Mouse (Mus musculus) Patski (cell line): ENCODE measurements around the gene Plcl1. TPM values are rescaled to one million over a fixed set of nuclear protein-coding genes. Genes with fewer than 3 reads are reported as not detected.

ENCODE experiments used
- ATAC-seq: fragments of 100-300 bp; one replicate; pipeline ENCODE4 v1.8.0; 2021
- CTCF ChIA-PET: fragments of 350-600 bp; sonication (Branson Sonifier 250); formaldehyde crosslinking; loops from one replicate; lab custom pipeline; 2022; ENCODE audit warnings: inconsistent platforms; lab: Charles Lee
- POLR2A ChIA-PET: fragments of 350-600 bp; sonication (Branson Sonifier 250); formaldehyde crosslinking; loops from one replicate; lab custom pipeline; 2022; ENCODE audit warnings: antibody characterized with exemption, inconsistent platforms; lab: Charles Lee
- DNase-seq: peaks from one replicate; pipeline ENCODE4 v3.0.0-alpha.2; 2011; ENCODE audit warnings: low read depth, low spot score
- H3K27me3 ChIP-seq: fragments of 371-371 bp; one replicate; pipeline ENCODE4 v1.5.1; 2021
- CTCF ChIP-seq: fragments of 100-300 bp; IDR thresholded peaks from one replicate; pipeline ENCODE4 v1.5.1; 2021
- in situ Hi-C: fragments of 300-500 bp; cut with MboI; formaldehyde crosslinking; loops from 3 replicates; pipeline ENCODE4 v1.11.1; 2018; ENCODE audit warnings: low pct_unique_long_range_greater_than_20kb, mixed read lengths
- polyA plus RNA-seq: library from polyadenylated mRNA; unstranded; gene quantifications from one replicate; pipeline ENCODE4 v1.2.3, GENCODE M21; 2021

Plcl1 gene
- polyA plus RNA-seq, 1 experiment from 2014 or later, result 15.2 TPM

DNA sequence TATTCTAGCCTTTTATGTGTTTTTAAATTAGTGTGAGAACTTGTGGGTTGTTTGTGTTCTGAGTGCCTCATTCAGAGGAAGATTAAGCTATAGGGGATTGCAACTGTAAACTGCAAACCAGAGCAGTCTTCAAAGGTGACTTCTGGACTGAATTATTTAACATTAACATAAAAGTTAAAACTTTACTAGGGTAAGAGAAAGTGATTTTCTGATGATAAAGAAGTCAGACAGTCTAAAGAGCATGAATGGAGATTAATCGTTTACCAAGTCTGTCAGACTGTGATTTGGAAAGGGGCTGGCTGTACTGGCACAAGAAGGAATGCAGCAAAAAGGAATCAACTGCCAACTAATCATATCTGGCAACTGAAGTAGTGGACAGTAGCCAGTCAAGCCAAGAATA lies 301.2 kb downstream of the Plcl1 start:
- TF ChIP-seq CTCF, result no peak
- ChIA-PET CTCF (no interaction called here), POLR2A (no interaction called here)
- ATAC-seq (peak; percentile 57), DNase-seq (peak; percentile 57)
- H3K27me3 ChIP-seq, result no peaks in the 10 kb centered on the region
- in situ Hi-C loops, result no loop called here

DNA sequence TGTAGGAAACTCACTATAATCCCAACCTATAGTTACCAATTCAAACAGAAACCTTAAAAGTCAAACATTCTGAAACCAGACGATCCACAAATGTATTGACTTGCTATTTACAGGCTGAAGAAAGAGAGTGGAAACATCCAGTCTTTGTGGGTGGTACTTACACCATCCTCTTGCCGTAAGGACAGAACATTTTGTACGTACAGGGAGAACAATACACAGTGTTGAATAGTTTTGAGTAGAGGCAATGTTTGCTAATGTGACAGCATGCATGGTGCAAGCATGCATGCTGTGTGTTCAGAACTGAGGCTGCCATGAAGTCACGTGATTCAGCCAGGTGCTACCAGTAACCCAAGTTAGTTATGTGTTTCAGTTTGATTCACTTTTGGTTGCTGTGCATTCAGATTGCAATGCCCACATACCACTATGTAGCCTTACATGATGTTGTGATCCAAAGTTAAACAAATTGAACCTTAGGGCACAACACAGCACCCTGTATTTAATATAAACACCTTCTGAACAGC lies 311.6 kb downstream of the Plcl1 start:
- no peaks in the 10 kb centered on the region for H3K27me3 ChIP-seq
- no peak for ATAC-seq
- in situ Hi-C loops, result no loop called here
- DNase-seq, result no peak
- no peak for TF ChIP-seq CTCF
- ChIA-PET CTCF (no interaction called here), POLR2A (no interaction called here)

DNA sequence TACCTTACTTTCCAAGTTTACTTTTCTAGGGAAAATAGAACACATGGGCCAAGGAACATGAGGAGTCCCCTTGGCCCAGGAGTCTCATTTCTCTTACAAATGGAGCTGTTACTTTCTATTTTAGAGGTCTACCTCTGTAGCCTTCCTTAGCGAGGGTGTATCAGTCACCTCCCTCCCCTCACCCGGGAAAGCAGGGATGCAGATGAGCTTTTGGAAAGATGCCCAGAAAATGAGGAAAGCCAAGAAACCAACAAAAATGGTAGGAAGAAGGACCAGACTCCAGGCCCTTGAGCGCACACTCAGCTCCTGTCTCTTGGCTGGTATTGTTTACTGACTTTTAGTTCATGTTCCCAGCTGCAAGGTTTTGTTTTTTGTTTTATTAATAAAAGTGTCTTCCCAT lies 319.7 kb downstream of the Plcl1 start:
- DNase-seq (no peak), ATAC-seq (no peak)
- POLR2A ChIA-PET, result interaction anchor here (1.6 kb wide), 1 partner anchor 18 kb away, joined by 5 read pairs; no protein-coding TSS in a partner anchor
- CTCF ChIA-PET, result interaction anchor here (1.7 to 1.9 kb wide), 2 partner anchors 8 to 321 kb away, joined by 5 to 8 read pairs; no protein-coding TSS in a partner anchor
- TF ChIP-seq CTCF, result no peak
- no peaks in the 10 kb centered on the region for H3K27me3 ChIP-seq
- in situ Hi-C loops, result no loop called here

GRCm38 (mm10) chr1:55729332-55729731 lies 323.6 kb downstream of the Plcl1 start:
- TF ChIP-seq CTCF, result no peak
- ChIA-PET POLR2A (no interaction called here), CTCF (no interaction called here)
- no peak for DNase-seq
- in situ Hi-C loops, result no loop called here
- no peaks in the 10 kb centered on the region for H3K27me3 ChIP-seq
- no peak for ATAC-seq

GRCm38 (mm10) chr1:55732951-55733350 lies 327.2 kb downstream of the Plcl1 start:
- ChIA-PET POLR2A (no interaction called here), CTCF (interaction anchor here (1.0 to 1.5 kb wide), 3 partner anchors 8 to 13 kb away, joined by 3 to 5 read pairs (median 3); no protein-coding TSS in a partner anchor)
- ATAC-seq, result no peak
- DNase-seq, result no peak
- H3K27me3 ChIP-seq, result no peaks in the 10 kb centered on the region
- in situ Hi-C loops, result no loop called here
- no peak for TF ChIP-seq CTCF

DNA sequence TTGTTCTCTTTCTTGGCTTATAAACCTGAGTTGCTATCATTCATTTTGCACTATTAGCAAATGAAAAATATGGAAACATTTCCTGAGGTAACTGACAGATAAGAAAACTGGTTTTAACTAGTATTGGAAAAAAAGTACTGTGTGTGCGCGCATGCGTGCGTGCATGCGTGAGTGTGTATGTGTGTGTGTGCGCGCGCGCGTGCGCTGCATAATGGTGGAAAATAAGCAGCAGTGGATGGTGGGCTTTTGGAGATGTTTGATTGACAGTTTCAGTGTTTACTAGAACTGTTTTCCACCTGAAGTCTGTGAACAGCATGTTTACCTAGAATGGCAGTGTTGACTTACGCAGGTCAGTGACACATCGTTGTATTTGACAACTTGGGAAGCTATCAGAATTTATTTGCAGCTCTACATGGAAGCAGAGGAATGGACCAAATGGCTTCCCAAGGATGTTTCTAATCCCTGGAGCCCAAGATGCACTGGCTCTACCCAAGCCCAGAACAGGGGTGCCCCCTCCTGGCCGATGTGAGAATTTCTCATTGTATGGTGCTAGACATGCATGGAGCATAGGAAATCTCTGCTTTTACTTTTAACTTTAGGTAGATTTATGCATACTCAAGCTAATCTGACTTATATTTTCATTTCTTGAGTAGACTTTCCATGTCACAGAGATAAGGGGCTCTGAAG lies 330.5 kb downstream of the Plcl1 start:
- DNase-seq (no peak), ATAC-seq (no peak)
- CTCF ChIA-PET, result interaction anchor here (0.6 to 1.9 kb wide), 6 partner anchors 9 to 332 kb away, joined by 3 to 11 read pairs (median 4); no protein-coding TSS in a partner anchor
- peak; percentile 93 for TF ChIP-seq CTCF
- in situ Hi-C loops, result loop anchor here (5.0 kb wide), 1 partner anchor 329 kb away; the partner anchor contains the start of gene Plcl1
- POLR2A ChIA-PET, result no interaction called here
- no peaks in the 10 kb centered on the region for H3K27me3 ChIP-seq

DNA sequence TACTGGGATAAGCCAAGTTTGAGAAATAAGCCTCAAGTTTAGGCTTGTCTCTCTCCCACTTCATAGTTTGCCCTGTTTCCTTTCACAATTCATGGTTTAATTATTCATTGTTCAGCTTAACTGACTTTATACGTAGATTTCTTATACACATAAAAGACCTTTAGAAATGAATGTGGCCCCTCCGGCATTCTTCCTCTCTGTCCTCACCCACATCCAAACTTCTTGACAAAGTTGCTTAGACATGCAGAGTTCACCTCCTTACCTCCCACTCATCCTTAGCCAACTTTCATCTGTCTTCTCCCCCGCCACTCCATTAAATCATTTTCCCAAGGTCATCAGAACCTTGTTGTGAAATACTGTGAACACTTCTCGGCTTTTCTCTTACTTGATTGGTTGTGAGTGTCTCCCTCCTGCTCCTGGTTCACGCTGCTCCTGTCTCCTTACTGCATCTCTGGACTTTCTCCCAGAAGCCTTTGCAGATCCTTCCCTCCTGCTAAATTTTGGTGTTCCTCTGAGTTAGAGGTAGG lies 331.1 kb downstream of the Plcl1 start:
- no peaks in the 10 kb centered on the region for H3K27me3 ChIP-seq
- ChIA-PET CTCF (interaction anchor here (0.6 to 1.9 kb wide), 6 partner anchors 9 to 333 kb away, joined by 3 to 11 read pairs (median 4); no protein-coding TSS in a partner anchor), POLR2A (no interaction called here)
- no peak for TF ChIP-seq CTCF
- ATAC-seq (no peak), DNase-seq (no peak)
- in situ Hi-C loops, result loop anchor here (5.0 kb wide), 1 partner anchor 330 kb away; the partner anchor contains the start of gene Plcl1

- ChIA-PET POLR2A (interaction anchor here (0.6 to 0.9 kb wide), 2 partner anchors 13 to 242 kb away, joined by 3 read pairs; no protein-coding TSS in a partner anchor), CTCF (interaction anchor here (1.0 to 1.3 kb wide), 3 partner anchors 45 to 276 kb away, joined by 3 to 6 read pairs (median 3); no protein-coding TSS in a partner anchor)
- in situ Hi-C loops, result loop anchor here (5.0 kb wide), 1 partner anchor 332 kb away; the partner anchor contains the start of gene Plcl1
- H3K27me3 ChIP-seq, result no peaks in the 10 kb centered on the region
- peak; percentile 44 for DNase-seq
- no peak for TF ChIP-seq CTCF
- peak; percentile 80 for ATAC-seq
Measured at GRCm38 (mm10) chr1:55738746-55739365, 333.1 kb downstream of the Plcl1 start.

DNA sequence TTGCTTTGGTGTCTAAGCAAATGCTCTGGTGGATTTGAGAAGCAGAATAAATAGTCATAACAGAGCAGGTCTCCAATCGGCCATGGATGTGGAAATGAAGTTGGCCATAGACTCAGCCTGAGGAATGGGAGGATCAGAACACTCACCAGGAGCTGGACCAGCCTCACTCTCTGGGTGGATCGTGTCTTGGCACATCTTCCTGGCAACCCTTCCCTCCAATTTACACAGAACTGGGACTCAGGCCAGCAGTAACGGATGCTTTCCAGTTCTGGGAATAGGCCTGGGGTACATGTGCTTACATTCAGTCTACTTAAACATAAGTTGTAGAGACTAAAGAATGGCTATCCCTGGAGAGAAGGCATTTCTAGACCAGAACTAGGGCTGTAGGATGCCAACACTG lies 336.2 kb downstream of the Plcl1 start:
- no peak for DNase-seq
- H3K27me3 ChIP-seq, result no peaks in the 10 kb centered on the region
- ChIA-PET CTCF (interaction anchor here (1.1 kb wide), 1 partner anchor 9 kb away, joined by 3 read pairs; no protein-coding TSS in a partner anchor), POLR2A (no interaction called here)
- in situ Hi-C loops, result no loop called here
- TF ChIP-seq CTCF, result no peak
- no peak for ATAC-seq

DNA sequence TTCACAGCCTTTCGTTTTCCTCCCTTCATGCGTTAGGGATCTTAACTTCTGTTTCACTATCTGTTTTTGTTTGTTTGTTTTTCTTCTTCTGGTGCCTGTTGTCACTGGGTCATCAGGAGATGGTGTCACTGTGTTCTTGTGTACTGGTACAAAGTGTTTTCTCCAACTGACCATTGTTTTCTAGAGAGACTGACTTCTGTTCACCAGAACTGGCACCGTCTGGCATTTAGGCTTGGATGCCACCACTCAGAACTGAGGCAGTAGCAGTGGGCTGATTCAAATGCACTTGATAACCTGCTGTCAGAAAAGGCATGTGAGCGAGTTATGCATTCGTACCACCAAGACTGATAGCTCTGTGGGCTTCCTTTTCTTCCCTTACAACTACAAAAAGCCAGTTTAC lies 342.8 kb downstream of the Plcl1 start:
- ATAC-seq, result no peak
- DNase-seq, result no peak
- ChIA-PET POLR2A (no interaction called here), CTCF (interaction anchor here (1.0 to 1.5 kb wide), 2 partner anchors 125 to 340 kb away, joined by 3 read pairs; no protein-coding TSS in a partner anchor)
- no peaks in the 10 kb centered on the region for H3K27me3 ChIP-seq
- in situ Hi-C loops, result no loop called here
- no peak for TF ChIP-seq CTCF
